Mouse (Mus musculus) cortical plate, adult 2 months (tissue): ENCODE results near the gene Plcl2. TPM values are rescaled to one million over a fixed set of nuclear protein-coding genes. Genes with fewer than 3 reads are reported as not detected.
"Not testable (repeated sequence)": the region's sequence is repeated elsewhere in the genome, so short reads cannot be mapped to it uniquely, and the experiment has no call there.

ENCODE experiments used
- H3K27ac ChIP-seq: fragments of 200-500 bp; 2 replicates; pipeline ENCODE4 v1.5.1; 2012; ENCODE audit warnings: low read length, control low read depth, inconsistent platforms; ENCODE audit not compliant: insufficient read depth
- H3K4me1 ChIP-seq: fragments of 200-500 bp; 2 replicates; pipeline ENCODE4 v1.6.1; 2011; ENCODE audit warnings: low read length; ENCODE audit not compliant: control insufficient read depth, insufficient read depth
- H3K4me3 ChIP-seq: fragments of 200-500 bp; 2 replicates; pipeline ENCODE4 v1.5.1; 2011; ENCODE audit warnings: mild to moderate bottlenecking, low read length, control low read depth; ENCODE audit not compliant: insufficient read depth
- CTCF ChIP-seq: fragments of 200-500 bp; IDR thresholded peaks from 2 replicates; pipeline ENCODE4 v1.5.1; 2011; ENCODE audit warnings: mild to moderate bottlenecking, control low read depth, low read length; ENCODE audit not compliant: insufficient read depth; ENCODE audit errors: extremely low read depth
- POLR2A ChIP-seq: fragments of 200-500 bp; IDR thresholded peaks from 2 replicates; pipeline ENCODE4 v1.6.1; 2011; ENCODE audit warnings: mild to moderate bottlenecking, low read length, control low read depth; ENCODE audit not compliant: insufficient read depth; ENCODE audit errors: extremely low read depth
- polyA plus RNA-seq: library from polyadenylated mRNA; depleted of rRNA; stranded (reverse); fragments of >200 nt; gene quantifications from 2 replicates; pipeline ENCODE4 v1.2.3, GENCODE M21; 2012

Gene Plcl2
- polyA plus RNA-seq, 1 experiment, result 39.3 TPM

DNA sequence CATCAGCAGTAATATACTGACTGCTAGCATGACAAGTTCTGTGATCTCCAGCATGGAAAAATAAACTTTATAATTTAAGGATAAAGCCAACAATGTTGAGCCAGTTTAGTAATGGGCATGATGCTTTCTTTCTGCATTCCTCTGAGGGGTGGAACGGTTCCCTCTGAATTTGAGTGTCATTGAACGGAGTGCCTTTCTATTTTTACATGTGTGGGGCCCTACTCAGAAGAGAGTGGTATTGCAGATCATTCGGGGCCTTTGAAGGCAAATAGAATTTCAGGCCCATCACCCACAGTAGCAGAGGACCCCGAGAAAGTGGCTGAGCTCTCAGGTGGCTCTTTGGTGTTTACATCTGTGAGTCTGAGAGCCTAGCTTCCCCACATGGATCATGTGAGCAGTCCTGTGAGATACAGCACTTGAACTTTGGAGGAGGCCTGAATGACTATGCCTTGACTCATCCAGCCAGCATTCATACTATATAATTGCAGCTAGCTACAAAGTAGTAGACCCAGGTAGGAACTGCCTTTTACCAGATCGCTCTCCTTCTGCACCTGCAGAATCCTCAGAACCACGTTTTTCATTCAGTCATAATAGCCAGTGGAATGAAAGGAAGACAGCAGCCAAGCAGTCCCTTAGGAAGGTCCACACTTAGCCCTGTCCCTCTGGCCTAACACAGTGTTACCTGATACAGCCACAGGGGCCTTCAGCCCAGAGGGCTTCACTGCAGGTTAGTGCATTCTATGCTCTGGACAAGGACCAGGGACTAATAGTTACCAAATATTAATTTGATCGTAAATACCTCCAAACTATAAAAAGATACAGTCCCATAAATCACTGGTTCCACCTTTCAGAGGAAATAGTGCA, 125.0 kb downstream of the Plcl2 start:
- no peak overlapping the region for H3K27ac ChIP-seq
- no peak overlapping the region for H3K4me3 ChIP-seq
- no peak for TF ChIP-seq POLR2A
- no peak for TF ChIP-seq CTCF
- H3K4me1 ChIP-seq, result peaks cover 6% of the 10 kb centered on the region; the same call in 1 of the 2 replicates

DNA sequence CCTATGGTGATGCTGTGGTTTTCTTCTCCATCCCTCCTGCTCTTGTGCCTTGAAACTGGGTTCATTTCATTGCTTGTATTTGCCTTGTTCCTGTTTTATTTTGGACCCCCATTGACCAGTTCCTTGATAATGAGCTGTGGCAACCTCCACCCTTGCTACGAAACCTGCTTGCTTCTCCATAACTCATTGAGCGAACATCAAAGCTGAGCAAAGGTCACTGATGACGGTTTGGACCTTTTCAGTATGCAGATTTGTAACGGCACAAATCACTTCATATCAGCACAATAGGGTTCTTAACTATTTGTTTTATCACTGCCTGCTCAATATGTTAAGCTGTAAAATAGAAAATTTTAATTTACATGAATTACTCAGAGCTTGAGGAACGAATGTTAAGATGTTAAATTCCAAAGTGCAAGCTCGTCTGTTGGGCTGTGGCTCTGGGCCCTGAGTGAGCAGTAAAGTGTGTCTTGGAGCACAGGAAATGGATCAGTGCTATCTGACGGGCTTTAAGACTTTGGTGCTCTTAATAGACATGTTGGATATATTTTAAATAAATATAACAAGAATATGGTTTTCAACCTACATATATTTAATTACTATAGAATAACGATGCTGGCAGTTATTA, 126.9 kb downstream of the Plcl2 start:
- Histone ChIP-seq H3K4me3 (no peak overlapping the region), H3K27ac (no peak overlapping the region), H3K4me1 (peaks cover 2% of the 10 kb centered on the region; the same call in 1 of the 2 replicates)
- no peak for TF ChIP-seq POLR2A
- no peak for TF ChIP-seq CTCF

DNA sequence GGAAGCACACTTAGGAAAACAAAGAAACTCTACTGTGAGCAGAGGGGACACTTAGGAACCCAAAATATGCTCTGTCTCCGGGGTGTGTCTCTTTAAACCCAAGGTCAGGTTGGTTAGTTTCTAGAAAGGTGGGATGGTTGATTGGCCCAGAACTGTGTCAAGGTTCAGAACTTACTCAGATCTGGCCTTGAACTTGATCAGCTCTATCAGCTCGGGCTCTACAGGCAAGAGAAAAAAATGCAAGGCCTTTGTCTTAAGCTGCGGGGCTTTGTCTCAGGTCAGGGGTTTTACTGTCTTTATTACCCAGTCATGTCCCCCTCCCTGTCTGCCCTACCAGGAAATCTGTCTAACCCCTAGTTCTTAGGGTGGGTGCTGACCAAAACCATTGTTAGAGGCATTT, 129.6 kb downstream of the Plcl2 start:
- H3K27ac ChIP-seq, result no peak overlapping the region
- TF ChIP-seq CTCF, result no peak
- no peak for TF ChIP-seq POLR2A
- no peak overlapping the region for H3K4me3 ChIP-seq
- H3K4me1 ChIP-seq, result peaks cover 4% of the 10 kb centered on the region; the same call in 1 of the 2 replicates

DNA sequence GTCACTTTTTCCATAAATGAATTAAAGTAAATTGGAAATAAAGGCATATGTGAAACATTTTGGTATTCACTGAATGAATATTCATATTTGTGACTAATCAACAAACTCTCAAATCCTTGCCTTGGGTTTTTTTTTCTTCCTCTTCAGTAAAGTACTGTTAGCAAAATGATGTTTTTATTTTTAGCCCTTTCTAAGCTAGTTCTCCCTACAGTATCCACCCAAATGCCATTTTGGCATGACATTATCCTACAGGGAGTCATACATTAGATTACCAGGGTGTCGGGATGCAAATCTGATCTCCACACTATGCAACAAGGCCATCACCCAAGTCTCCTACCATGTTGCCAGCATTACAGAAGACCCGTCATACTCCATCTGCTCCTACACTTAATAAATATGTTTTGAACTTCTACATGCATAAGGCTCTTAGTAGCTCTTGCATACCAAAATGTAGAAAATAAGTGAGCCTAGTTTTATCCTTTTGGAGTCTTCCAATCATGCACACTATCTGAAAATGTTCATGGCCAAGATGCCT, 131.9 kb downstream of the Plcl2 start:
- no peak for TF ChIP-seq CTCF
- TF ChIP-seq POLR2A, result no peak
- Histone ChIP-seq H3K27ac (0 out of 2 replicates have a peak overlapping the region, but pooled peaks have one; percentile 2), H3K4me1 (peaks cover 6% of the 10 kb centered on the region), H3K4me3 (no peak overlapping the region)

DNA sequence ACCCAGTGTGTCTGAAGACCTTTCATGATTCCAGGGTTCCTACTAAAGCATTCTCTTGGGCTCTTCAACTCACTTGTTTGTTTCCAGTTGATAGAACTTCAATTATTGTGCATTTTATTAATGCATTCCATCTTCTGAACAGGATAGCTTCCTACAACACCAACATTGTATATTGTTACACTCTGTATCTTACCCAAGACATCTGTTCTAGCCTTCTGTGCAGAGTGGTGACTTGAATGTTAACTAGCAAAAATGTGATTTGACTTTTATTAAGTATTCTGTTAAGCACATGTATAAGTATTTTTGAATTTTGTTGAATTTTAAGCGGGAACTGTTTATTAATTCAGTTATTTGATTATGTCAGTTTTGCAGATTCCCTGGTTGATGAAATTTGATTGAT, 132.7 kb downstream of the Plcl2 start:
- no peak overlapping the region for H3K27ac ChIP-seq
- peaks cover 6% of the 10 kb centered on the region for H3K4me1 ChIP-seq

DNA sequence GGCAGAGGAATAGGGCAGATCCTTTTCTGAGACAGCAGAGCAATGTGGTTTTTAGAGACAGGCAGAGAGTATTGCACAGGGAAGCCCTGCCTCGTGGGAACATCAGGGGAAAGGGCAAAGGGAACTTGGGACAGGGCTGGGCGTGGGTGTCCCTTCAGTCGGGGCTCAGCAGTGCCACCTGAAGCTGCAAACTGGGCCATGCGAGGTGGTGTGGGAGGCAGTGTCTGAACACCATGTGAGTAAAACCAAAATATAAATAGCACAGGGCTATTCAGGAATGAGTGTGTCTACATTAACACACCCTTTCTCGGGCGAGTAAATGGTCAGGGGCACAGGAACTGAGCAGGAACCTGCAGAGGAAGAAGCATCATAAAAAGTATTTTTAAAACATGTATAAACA, 134.2 kb downstream of the Plcl2 start:
- TF ChIP-seq CTCF, result no peak
- peaks cover 6% of the 10 kb centered on the region for H3K4me1 ChIP-seq
- no peak overlapping the region for H3K27ac ChIP-seq
- H3K4me3 ChIP-seq, result no peak overlapping the region

More for the DNA sequence above, 132.7 kb downstream of the Plcl2 start:
- TF ChIP-seq CTCF, result no peak
- no peak overlapping the region for H3K4me3 ChIP-seq

DNA sequence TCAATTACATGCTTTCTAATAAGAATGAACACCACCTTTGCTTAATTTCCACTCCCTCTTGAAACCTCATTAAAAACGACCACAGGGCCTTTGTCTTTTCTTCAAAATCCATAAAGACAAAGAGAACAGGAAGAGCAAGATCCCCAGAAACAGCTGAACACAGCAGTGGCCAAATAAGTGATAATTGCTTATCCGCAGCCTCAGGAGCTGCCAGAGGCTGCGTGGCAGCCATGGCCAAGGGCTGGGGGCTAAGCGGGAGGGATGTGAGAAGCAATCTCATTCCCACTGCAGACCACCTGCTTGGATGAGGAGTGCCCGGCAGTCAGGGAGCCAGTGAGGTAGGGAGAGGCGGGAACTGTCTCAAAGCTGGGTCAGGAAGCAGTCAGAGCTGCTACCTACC, 134.8 kb downstream of the Plcl2 start:
- no peak for TF ChIP-seq POLR2A
- no peak for TF ChIP-seq CTCF
- H3K4me3 ChIP-seq, result no peak overlapping the region
- peak overlapping the region; percentile 70; the same call in 1 of the 2 replicates for H3K27ac ChIP-seq
- peaks cover 7% of the 10 kb centered on the region for H3K4me1 ChIP-seq

DNA sequence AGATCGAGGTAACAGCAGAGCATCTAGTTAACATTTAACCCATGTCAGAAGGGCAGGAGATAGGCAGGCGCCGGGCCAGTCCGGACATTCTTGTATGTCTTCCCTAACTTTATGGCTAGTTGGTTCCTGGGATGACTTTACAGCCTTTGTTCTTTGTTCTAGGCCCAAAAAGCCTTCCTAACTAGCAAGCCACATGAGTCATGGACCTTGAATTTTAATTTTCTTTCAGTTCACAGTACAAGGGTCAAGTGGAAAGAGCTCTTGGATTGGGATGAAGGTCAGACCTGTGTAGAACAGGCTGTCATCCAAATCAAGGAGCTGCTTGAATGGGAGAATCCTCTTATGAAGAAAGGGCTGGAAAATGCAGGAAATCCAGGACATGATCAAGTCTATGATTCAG, 138.9 kb downstream of the Plcl2 start:
- H3K27ac ChIP-seq, H3K4me3 ChIP-seq: not testable (repeated sequence)
- H3K4me1 ChIP-seq, result peaks cover 15% of the 10 kb centered on the region

DNA sequence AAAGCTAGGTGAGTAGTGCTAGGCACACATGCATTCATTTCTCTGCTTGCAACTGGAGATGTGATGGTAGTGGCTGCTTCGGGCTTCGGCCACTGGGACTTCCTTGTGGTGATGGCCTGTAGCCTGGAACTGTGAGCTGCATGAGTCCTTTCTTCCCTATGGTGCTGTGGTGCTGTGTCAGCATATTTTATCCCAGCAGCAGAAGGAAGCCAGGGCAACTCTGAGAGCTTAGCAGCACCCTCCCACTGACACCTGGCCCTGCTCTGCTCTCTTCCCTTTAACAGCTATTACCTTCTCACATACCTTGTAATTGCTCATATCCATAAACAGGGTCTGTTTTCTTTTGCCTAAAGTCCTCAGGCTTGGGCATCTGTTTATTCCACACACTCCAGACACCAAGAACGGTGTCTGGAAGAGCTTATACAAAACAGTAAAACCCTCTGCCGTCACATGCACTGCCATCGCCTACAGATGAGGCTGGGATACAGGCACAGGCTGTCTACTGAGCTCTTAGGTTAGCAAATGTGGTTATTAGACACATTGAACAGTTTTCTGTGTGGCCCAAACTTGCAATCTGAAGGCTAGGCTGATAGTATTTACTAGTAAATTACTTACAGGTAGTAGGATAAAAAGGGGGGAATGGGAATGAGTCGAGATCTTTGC, 139.7 kb downstream of the Plcl2 start:
- Histone ChIP-seq H3K4me1 (peaks cover 15% of the 10 kb centered on the region), H3K27ac (peak overlapping the region; percentile 55), H3K4me3 (no peak overlapping the region)
- TF ChIP-seq POLR2A (no peak), CTCF (no peak)
